Mouse (Mus musculus): Measurements from ENCODE around the gene Pafah1b2. TPM values are rescaled to one million over a fixed set of nuclear protein-coding genes. Genes with fewer than 3 reads are reported as not detected.

The Pafah1b2 gene
- polyA plus RNA-seq, 1 experiment from 2014 or later: 262 TPM

- H3K4me1 ChIP-seq: no peaks in the 10 kb centered on the region; the same call in 1 of the 2 replicates
- peak; percentile 83 for DNase-seq (ENCODE audit: low spot score)
- 12% methylated on average over 7 of the region's 7 CpGs for WGBS
- H3K36me3 ChIP-seq (replicated peaks): no peaks in the 10 kb centered on the region
- no peak overlapping the region for H3K27ac ChIP-seq (replicated peaks)
- H3K9me3 ChIP-seq: no peaks in the 10 kb centered on the region
- no peaks in the 10 kb centered on the region for H3K27me3 ChIP-seq (replicated peaks; ENCODE audit: low read depth, poor library complexity, severe bottlenecking)
- H3K4me3 ChIP-seq: no peak overlapping the region
These were observed 8.8 kb downstream of the Pafah1b2 start for GRCm38 (mm10) chr9:46003729-46004128.

GRCm38 (mm10) chr9:45999009-45999408, 13.5 kb downstream of the Pafah1b2 start:
- Histone ChIP-seq H3K36me3 (replicated peaks) (no peaks in the 10 kb centered on the region), H3K9me3 (no peaks in the 10 kb centered on the region), H3K27ac (replicated peaks) (no peak overlapping the region), H3K4me3 (no peak overlapping the region), H3K27me3 (replicated peaks; ENCODE audit: low read depth, poor library complexity, severe bottlenecking) (no peaks in the 10 kb centered on the region), H3K4me1 (0 out of 2 replicates have a peak, but pooled peaks cover 2% of the 10 kb centered on the region)
- 59% methylated on average over 4 of the region's 4 CpGs for WGBS
- no peak for DNase-seq (ENCODE audit: low spot score)

GRCm38 (mm10) chr9:45985229-45985567, 27.3 kb downstream of the Pafah1b2 start:
- DNase-seq (ENCODE audit: low spot score): peak; percentile 39
- H3K4me3 ChIP-seq: peak overlapping the region; percentile 96
- WGBS: 2% methylated on average over 4 of the region's 4 CpGs
- H3K27me3 ChIP-seq (replicated peaks; ENCODE audit: low read depth, poor library complexity, severe bottlenecking): no peaks in the 10 kb centered on the region
- H3K9me3 ChIP-seq: no peaks in the 10 kb centered on the region
- peaks cover 23% of the 10 kb centered on the region for H3K36me3 ChIP-seq (replicated peaks)
- peak overlapping the region; percentile 100 for H3K27ac ChIP-seq (replicated peaks)
- H3K4me1 ChIP-seq: peaks cover 30% of the 10 kb centered on the region

GRCm38 (mm10) chr9:45984409-45985228, 27.9 kb downstream of the Pafah1b2 start:
- under 1% methylated on average over 76 of the region's 76 CpGs for WGBS
- no peaks in the 10 kb centered on the region for H3K9me3 ChIP-seq
- peaks cover 33% of the 10 kb centered on the region for H3K4me1 ChIP-seq
- peak; percentile 96 for DNase-seq (ENCODE audit: low spot score)
- H3K36me3 ChIP-seq (replicated peaks): peaks cover 23% of the 10 kb centered on the region
- peak overlapping the region; percentile 100 for H3K27ac ChIP-seq (replicated peaks)
- H3K4me3 ChIP-seq: peak overlapping the region; percentile 96
- H3K27me3 ChIP-seq (replicated peaks; ENCODE audit: low read depth, poor library complexity, severe bottlenecking): no peaks in the 10 kb centered on the region

- Histone ChIP-seq H3K4me1 (peaks cover 33% of the 10 kb centered on the region), H3K9me3 (no peaks in the 10 kb centered on the region), H3K27me3 (replicated peaks; ENCODE audit: low read depth, poor library complexity, severe bottlenecking) (no peaks in the 10 kb centered on the region), H3K27ac (replicated peaks) (peak overlapping the region; percentile 100), H3K4me3 (peak overlapping the region; percentile 96), H3K36me3 (replicated peaks) (peaks cover 23% of the 10 kb centered on the region)
- DNase-seq (ENCODE audit: low spot score): peak; percentile 51
- 3% methylated on average over 23 of the region's 23 CpGs for WGBS
These were observed 28.6 kb downstream of the Pafah1b2 start for GRCm38 (mm10) chr9:45983676-45984408.

GRCm38 (mm10) chr9:45981331-45981730, 31.2 kb downstream of the Pafah1b2 start:
- Histone ChIP-seq H3K4me3 (no peak overlapping the region), H3K27ac (replicated peaks) (no peak overlapping the region), H3K36me3 (replicated peaks) (peaks cover 46% of the 10 kb centered on the region), H3K4me1 (peaks cover 33% of the 10 kb centered on the region), H3K27me3 (replicated peaks; ENCODE audit: low read depth, poor library complexity, severe bottlenecking) (no peaks in the 10 kb centered on the region), H3K9me3 (no peaks in the 10 kb centered on the region)
- DNase-seq (ENCODE audit: low spot score): no peak

- DNase-seq (ENCODE audit: low spot score): no peak
- Histone ChIP-seq H3K9me3 (no peaks in the 10 kb centered on the region), H3K27ac (replicated peaks) (no peak overlapping the region), H3K36me3 (replicated peaks) (peaks cover 53% of the 10 kb centered on the region), H3K4me1 (peaks cover 29% of the 10 kb centered on the region), H3K4me3 (no peak overlapping the region), H3K27me3 (replicated peaks; ENCODE audit: low read depth, poor library complexity, severe bottlenecking) (no peaks in the 10 kb centered on the region)
- 93% methylated on average over 1 of the region's 1 CpGs for WGBS
These were observed 31.9 kb downstream of the Pafah1b2 start for GRCm38 (mm10) chr9:45980611-45981010.

- peaks cover 21% of the 10 kb centered on the region for H3K4me1 ChIP-seq
- no peaks in the 10 kb centered on the region for H3K9me3 ChIP-seq
- no peaks in the 10 kb centered on the region for H3K27me3 ChIP-seq (replicated peaks; ENCODE audit: low read depth, poor library complexity, severe bottlenecking)
- 95% methylated on average over 2 of the region's 2 CpGs for WGBS
- H3K4me3 ChIP-seq: no peak overlapping the region
- DNase-seq (ENCODE audit: low spot score): no peak
- peaks cover 61% of the 10 kb centered on the region for H3K36me3 ChIP-seq (replicated peaks)
- no peak overlapping the region for H3K27ac ChIP-seq (replicated peaks)
These were observed 32.7 kb downstream of the Pafah1b2 start for GRCm38 (mm10) chr9:45979778-45980177.

- Histone ChIP-seq H3K4me3 (no peak overlapping the region), H3K27ac (replicated peaks) (no peak overlapping the region), H3K9me3 (no peaks in the 10 kb centered on the region), H3K36me3 (replicated peaks) (peaks cover 76% of the 10 kb centered on the region), H3K4me1 (peaks cover 3% of the 10 kb centered on the region; the same call in 1 of the 2 replicates), H3K27me3 (replicated peaks; ENCODE audit: low read depth, poor library complexity, severe bottlenecking) (no peaks in the 10 kb centered on the region)
- WGBS: 83% methylated on average over 2 of the region's 2 CpGs
- no peak for DNase-seq (ENCODE audit: low spot score)
These were observed 35.6 kb downstream of the Pafah1b2 start for GRCm38 (mm10) chr9:45976884-45977283.

- no peak for DNase-seq (ENCODE audit: low spot score)
- Histone ChIP-seq H3K4me1 (0 out of 2 replicates have a peak, but pooled peaks cover 3% of the 10 kb centered on the region), H3K36me3 (replicated peaks) (peaks cover 85% of the 10 kb centered on the region), H3K27ac (replicated peaks) (no peak overlapping the region), H3K27me3 (replicated peaks; ENCODE audit: low read depth, poor library complexity, severe bottlenecking) (no peaks in the 10 kb centered on the region), H3K9me3 (no peaks in the 10 kb centered on the region), H3K4me3 (no peak overlapping the region)
- 92% methylated on average over 6 of the region's 6 CpGs for WGBS
These were observed 48.9 kb downstream of the Pafah1b2 start for GRCm38 (mm10) chr9:45963577-45963976.

GRCm38 (mm10) chr9:45961855-45962254, 50.6 kb downstream of the Pafah1b2 start:
- WGBS: 81% methylated on average over 2 of the region's 2 CpGs
- H3K36me3 ChIP-seq (replicated peaks): peaks cover 67% of the 10 kb centered on the region

GRCm38 (mm10) chr9:45959661-45960060, 52.8 kb downstream of the Pafah1b2 start:
- H3K27ac ChIP-seq (replicated peaks): no peak overlapping the region
- no peak overlapping the region for H3K4me3 ChIP-seq
- H3K27me3 ChIP-seq (replicated peaks; ENCODE audit: low read depth, poor library complexity, severe bottlenecking): no peaks in the 10 kb centered on the region
- WGBS: 79% methylated on average over 7 of the region's 7 CpGs
- peaks cover 46% of the 10 kb centered on the region for H3K36me3 ChIP-seq (replicated peaks)
- DNase-seq (ENCODE audit: low spot score): no peak
- peaks cover 17% of the 10 kb centered on the region for H3K4me1 ChIP-seq
- H3K9me3 ChIP-seq: no peaks in the 10 kb centered on the region

More at GRCm38 (mm10) chr9:45961855-45962254, 50.6 kb downstream of the Pafah1b2 start:
- no peak for DNase-seq (ENCODE audit: low spot score)
- H3K27ac ChIP-seq (replicated peaks): no peak overlapping the region
- H3K27me3 ChIP-seq (replicated peaks; ENCODE audit: low read depth, poor library complexity, severe bottlenecking): no peaks in the 10 kb centered on the region
- H3K4me3 ChIP-seq: no peak overlapping the region
- H3K9me3 ChIP-seq: no peaks in the 10 kb centered on the region
- 0 out of 2 replicates have a peak, but pooled peaks cover 3% of the 10 kb centered on the region for H3K4me1 ChIP-seq

- Histone ChIP-seq H3K27ac (replicated peaks) (no peak overlapping the region), H3K9me3 (no peaks in the 10 kb centered on the region), H3K4me3 (no peak overlapping the region), H3K36me3 (replicated peaks) (peaks cover 37% of the 10 kb centered on the region), H3K27me3 (replicated peaks; ENCODE audit: low read depth, poor library complexity, severe bottlenecking) (no peaks in the 10 kb centered on the region), H3K4me1 (peaks cover 24% of the 10 kb centered on the region)
- no peak for DNase-seq (ENCODE audit: low spot score)
- WGBS: 38% methylated on average over 4 of the region's 4 CpGs
These were observed 53.6 kb downstream of the Pafah1b2 start for GRCm38 (mm10) chr9:45958851-45959250.

All from embryonic facial prominence, embryonic 10.5 days (tissue).